Mouse (Mus musculus) adrenal gland, postnatal 14 days (tissue): ENCODE results near the gene Mrps18b. TPM values are rescaled to one million over a fixed set of nuclear protein-coding genes. Genes with fewer than 3 reads are reported as not detected.
A peak's percentile ranks its signal among the peaks of the same experiment; 100 is the strongest.

Source experiments
- DNase-seq: peaks from one replicate; pipeline ENCODE4 v3.0.0; 2021; ENCODE audit warnings: mixed read lengths
- total RNA-seq: library from RNA; stranded (reverse); gene quantifications from 2 replicates; pipeline ENCODE4 v1.2.3, GENCODE M21; 2021

Gene Mrps18b
- total RNA-seq, 1 experiment from 2014 or later, result 108 TPM

DNA sequence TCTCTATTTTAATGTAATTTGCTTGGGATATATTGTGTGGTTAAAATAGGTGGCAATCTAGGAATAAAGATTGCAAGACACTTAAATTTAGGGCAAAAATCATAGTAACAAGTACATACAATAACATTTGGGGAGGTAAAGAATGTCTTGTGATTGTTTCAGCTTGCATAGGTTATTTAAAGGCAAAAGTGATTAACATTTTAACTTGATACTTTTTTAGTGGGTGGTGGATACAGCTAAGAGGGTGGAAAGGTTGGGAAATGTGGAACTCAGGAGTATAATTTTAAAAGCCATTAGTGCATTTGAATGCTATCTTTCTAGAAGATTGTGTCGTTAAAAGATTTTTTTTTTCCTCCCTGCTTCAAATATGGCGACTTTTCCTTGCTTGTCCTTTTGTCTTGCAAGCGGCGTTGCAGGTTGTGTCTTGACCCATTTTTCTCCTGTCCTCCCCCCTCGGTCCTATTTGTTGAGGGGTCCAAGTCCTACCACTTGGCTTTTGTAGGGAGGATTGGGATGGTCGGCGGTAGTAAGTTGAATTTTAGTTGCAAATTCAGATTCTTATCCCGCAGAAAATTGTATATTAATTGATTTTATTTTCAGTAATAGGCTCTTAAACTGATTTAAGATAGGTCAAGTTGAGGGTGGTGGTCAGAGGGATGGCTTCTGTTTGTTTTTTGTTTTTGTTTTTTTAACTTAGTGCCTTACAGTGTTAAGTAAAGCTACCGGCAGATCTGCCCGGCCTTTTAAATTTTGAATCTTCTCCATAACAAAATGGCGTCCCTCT lies 2.3 kb upstream of the Mrps18b start:
- peak; percentile 64 for DNase-seq

- DNase-seq, result peak; percentile 69
Observed at GRCm38 (mm10) chr17:35917463-35918251, 1.5 kb upstream of the Mrps18b start.

- DNase-seq, result peak; percentile 50
Observed at GRCm38 (mm10) chr17:35917143-35917462, 914 bp upstream of the Mrps18b start.

GRCm38 (mm10) chr17:35915538-35916296 lies 472 bp downstream of the Mrps18b start:
- DNase-seq, result peak; percentile 35

GRCm38 (mm10) chr17:35914975-35915374 lies 1.2 kb downstream of the Mrps18b start:
- no peak for DNase-seq

DNA sequence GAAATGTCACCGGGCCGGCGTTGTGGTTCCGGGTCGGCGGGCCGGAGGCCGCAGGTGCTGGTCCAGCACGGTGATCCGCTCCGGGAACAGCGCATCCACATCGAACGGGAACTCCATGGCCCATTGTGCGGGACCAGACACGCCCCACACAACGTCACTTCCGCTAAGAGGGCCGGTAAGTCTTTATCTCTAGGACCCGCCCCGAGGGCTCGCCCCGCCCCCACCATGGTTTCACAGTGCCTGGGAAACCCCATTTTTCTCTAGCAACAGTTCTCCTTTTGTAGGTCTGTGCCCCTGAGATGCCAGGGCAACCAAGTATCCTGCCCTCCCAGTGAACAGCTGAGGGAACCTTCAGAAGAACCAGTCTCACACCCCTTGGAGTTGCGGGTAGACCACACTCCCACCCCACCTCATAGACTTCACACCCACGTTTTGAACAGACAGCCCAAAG lies 6.2 kb downstream of the Mrps18b start, which contains the start of gene Atat1:
Gene Atat1, minus strand, starts transcription at position 157 of the 451 bp plus-strand sequence.
- peak; percentile 99 for DNase-seq

GRCm38 (mm10) chr17:35909186-35909918 lies 6.8 kb downstream of the Mrps18b start:
- DNase-seq, result peak; percentile 17

- no peak for DNase-seq
Observed at GRCm38 (mm10) chr17:35907609-35908008, 8.6 kb downstream of the Mrps18b start.

GRCm38 (mm10) chr17:35905587-35905986 lies 10.6 kb downstream of the Mrps18b start:
- DNase-seq, result no peak

DNA sequence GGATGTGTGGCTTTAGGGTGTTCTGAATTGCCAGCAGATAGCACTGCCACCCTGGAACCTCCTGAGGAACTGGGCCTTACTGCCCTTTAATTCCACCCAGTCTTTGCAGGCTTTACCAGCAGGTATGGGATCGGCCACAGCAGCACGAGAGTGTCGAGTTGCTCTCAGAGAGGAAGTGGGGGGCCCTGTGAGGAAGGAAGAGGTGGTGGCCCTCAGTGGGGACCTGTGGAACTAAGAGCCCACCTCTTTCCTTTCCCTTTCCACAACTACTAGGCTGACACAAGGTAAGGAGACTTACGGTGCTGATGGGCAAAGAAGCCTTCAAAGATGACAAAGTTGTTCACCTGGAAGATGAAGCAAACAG lies 12.2 kb downstream of the Mrps18b start:
- no peak for DNase-seq

DNA sequence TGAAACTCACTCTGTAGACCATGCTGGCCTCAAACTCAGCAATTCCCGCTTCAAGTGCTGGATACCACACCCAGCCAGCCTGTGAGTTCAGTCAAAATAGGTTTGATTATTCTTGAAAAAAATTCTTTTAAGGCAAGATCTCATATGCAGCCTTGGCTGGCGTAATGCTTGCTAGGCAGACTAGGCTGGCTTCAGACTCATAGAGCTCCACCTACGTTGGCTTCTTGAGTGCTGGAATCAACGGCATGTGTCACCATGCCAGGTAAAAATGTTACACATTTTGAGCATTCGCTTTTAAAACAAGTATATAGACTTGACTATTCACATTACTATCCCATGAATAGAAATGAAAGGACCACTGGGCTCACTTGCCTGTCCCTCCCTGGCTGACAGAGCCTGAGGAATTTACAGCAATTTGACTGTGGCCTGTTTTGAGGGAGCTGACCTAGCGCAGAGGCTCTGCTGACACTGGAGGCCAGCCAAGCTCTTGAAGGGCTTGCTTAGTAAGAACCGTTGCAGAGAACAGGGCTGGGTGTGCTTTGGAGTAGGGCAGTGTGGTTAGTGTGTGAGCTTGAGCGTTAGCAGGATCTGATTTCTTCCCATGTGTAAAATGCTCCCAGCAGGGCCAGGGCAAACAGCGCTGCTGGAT lies 12.7 kb downstream of the Mrps18b start:
- DNase-seq, result peak; percentile 65

- DNase-seq, result no peak
Observed at GRCm38 (mm10) chr17:35900636-35901035, 15.6 kb downstream of the Mrps18b start.

GRCm38 (mm10) chr17:35897644-35898573 lies 18.3 kb downstream of the Mrps18b start:
- peak; percentile 29 for DNase-seq

GRCm38 (mm10) chr17:35896781-35897643 lies 19.2 kb downstream of the Mrps18b start, which contains the start of gene 2310061I04Rik:
2310061I04Rik (minus strand) TSS chr17:35897431.
- peak; percentile 95 for DNase-seq

GRCm38 (mm10) chr17:35887725-35888124 lies 28.5 kb downstream of the Mrps18b start:
- no peak for DNase-seq

GRCm38 (mm10) chr17:35883777-35884176 lies 32.4 kb downstream of the Mrps18b start:
- no peak for DNase-seq

GRCm38 (mm10) chr17:35882924-35883323 lies 33.3 kb downstream of the Mrps18b start:
- no peak for DNase-seq

- peak; percentile 96 for DNase-seq
Observed at GRCm38 (mm10) chr17:35879245-35880057, 36.7 kb downstream of the Mrps18b start, which contains the start of gene Dhx16. Dhx16 (plus strand) TSS chr17:35879819.
